Mouse (Mus musculus) bone marrow macrophage, adult 2 months (primary cell): Measurements from ENCODE around the gene Dlk1.

Source experiments
- CTCF ChIP-seq: IDR thresholded peaks from 2 replicates; pipeline ENCODE4 v1.5.1; 2012; ENCODE audit warnings: low read depth, mild to moderate bottlenecking, low read length, moderate library complexity
- POLR2A ChIP-seq: IDR thresholded peaks from 2 replicates; pipeline ENCODE4 v1.6.1; 2012; ENCODE audit warnings: mild to moderate bottlenecking, low read depth, low read length, borderline replicate concordance

DNA sequence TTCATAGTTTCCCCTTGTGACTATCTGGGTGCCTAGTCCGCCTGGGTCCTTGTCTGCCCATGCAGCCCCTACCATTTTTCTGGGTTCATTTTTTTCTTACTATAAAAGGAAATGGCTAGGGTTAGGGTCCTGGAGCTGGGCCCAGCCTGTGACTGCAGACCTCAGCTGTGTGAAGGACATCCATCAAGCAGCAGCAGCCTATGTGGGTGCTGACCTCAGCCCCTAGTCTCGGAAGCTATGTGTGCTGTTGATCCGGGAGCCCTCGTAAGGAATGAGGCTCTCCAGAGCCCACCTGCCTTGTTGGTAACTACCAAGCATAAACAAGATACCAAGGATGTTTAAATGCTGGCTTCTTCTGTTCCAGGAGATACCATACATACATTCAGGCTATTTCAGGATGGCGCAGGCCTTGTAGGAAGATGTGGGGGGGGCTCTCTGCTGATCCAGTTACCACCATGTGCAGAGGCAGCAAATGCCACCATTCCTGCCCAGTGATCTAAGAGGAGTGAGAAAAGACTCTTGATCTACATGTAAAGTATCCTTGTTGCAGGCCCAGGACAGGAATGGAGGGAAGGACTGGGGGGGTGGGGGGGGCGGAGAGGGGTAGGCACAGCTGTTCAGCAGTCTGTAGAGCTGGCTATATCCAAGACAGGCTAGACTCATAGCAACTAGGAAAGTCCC is 49.9 kb downstream of the Dlk1 start:
- TF ChIP-seq POLR2A (no peak), CTCF (no peak)
